Mouse (Mus musculus): ENCODE data around the gene Dennd1a. TPM values are rescaled to one million over a fixed set of nuclear protein-coding genes. Genes with fewer than 3 reads are reported as not detected.

Gene Dennd1a
- polyA plus RNA-seq, 1 experiment from 2014 or later, result 10.3 TPM

- Histone ChIP-seq H3K4me2 (replicated peaks; ENCODE audit: low read depth) (no peak overlapping the region), H3K36me3 (ENCODE audit: control insufficient read depth, insufficient read depth) (no peaks in the 10 kb centered on the region), H3K9ac (ENCODE audit: low read depth, low read length) (no peak overlapping the region), H3K4me1 (replicated peaks; ENCODE audit: control insufficient read depth, insufficient read depth, low read length) (no peaks in the 10 kb centered on the region), H3K27ac (ENCODE audit: low read depth, low read length) (no peak overlapping the region), H3K27me3 (replicated peaks; ENCODE audit: control insufficient read depth, insufficient read depth, low read length) (no peaks in the 10 kb centered on the region), H3K4me3 (ENCODE audit: low read depth, low read length) (no peak overlapping the region), H3K9me3 (ENCODE audit: control insufficient read depth) (no peaks in the 10 kb centered on the region)
- WGBS, result 59% methylated on average over 5 of the region's 5 CpGs
- TF ChIP-seq CTCF (IDR thresholded peaks at IDR 0.05; ENCODE audit: low read depth), result no peak
- ATAC-seq, result no peak
These were observed 150.1 kb downstream of the Dennd1a start for GRCm38 (mm10) chr2:38137086-38137485.

GRCm38 (mm10) chr2:38135427-38135826 is 151.8 kb downstream of the Dennd1a start:
- Histone ChIP-seq H3K4me1 (replicated peaks; ENCODE audit: control insufficient read depth, insufficient read depth, low read length) (no peaks in the 10 kb centered on the region), H3K4me2 (replicated peaks; ENCODE audit: low read depth) (no peak overlapping the region), H3K36me3 (ENCODE audit: control insufficient read depth, insufficient read depth) (no peaks in the 10 kb centered on the region), H3K27ac (ENCODE audit: low read depth, low read length) (no peak overlapping the region), H3K27me3 (replicated peaks; ENCODE audit: control insufficient read depth, insufficient read depth, low read length) (no peaks in the 10 kb centered on the region), H3K4me3 (ENCODE audit: low read depth, low read length) (no peak overlapping the region), H3K9me3 (ENCODE audit: control insufficient read depth) (no peaks in the 10 kb centered on the region), H3K9ac (ENCODE audit: low read depth, low read length) (no peak overlapping the region)
- WGBS, result 71% methylated on average over 3 of the region's 3 CpGs
- no peak for ATAC-seq
- no peak for TF ChIP-seq CTCF (IDR thresholded peaks at IDR 0.05; ENCODE audit: low read depth)

DNA sequence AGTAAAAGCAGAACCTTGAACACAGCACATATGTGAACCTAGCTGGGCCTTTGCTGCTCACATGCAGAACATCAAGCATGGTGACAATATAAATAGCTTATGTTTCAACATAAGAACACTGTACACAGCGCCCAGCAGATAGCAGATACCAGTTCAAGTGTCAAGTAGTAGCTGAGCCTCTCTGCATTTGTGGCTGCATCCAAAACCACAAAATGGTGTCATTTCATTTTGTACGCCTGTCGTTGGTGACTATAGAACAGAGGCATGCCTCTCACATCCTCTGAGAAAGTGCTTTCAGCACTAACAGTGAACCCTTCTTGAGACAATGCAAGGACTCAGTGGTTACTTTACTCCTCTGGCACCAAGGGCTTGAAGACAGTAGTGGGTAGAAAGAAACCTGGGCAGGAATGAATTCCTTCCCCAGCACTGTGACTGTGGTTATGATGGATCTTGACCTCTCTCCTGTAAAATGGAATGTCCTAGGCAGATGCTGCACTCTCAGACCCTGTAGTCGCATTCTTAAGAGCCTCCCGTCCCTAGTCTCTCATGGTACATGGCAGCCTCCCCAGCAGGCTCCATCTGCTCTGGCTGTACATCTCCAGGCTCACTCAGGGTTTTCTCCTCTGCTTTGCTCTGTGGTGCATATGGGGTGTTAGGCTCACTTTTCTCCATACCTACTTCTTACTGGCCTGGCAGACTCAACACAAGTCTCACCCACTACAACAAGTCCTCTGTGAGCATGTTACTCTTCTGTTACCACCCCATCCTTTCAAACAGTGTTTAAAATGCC is 154.0 kb downstream of the Dennd1a start:
- no peaks in the 10 kb centered on the region for H3K4me1 ChIP-seq (replicated peaks; ENCODE audit: control insufficient read depth, insufficient read depth, low read length)
- no peak overlapping the region for H3K27ac ChIP-seq (ENCODE audit: low read depth, low read length)
- H3K4me2 ChIP-seq (replicated peaks; ENCODE audit: low read depth), result no peak overlapping the region
- no peak overlapping the region for H3K4me3 ChIP-seq (ENCODE audit: low read depth, low read length)
- TF ChIP-seq CTCF (IDR thresholded peaks at IDR 0.05; ENCODE audit: low read depth), result no peak
- ATAC-seq, result no peak
- H3K9ac ChIP-seq (ENCODE audit: low read depth, low read length), result no peak overlapping the region
- WGBS, result 84% methylated on average over 5 of the region's 5 CpGs
- no peaks in the 10 kb centered on the region for H3K27me3 ChIP-seq (replicated peaks; ENCODE audit: control insufficient read depth, insufficient read depth, low read length)
- H3K36me3 ChIP-seq (ENCODE audit: control insufficient read depth, insufficient read depth), result no peaks in the 10 kb centered on the region
- H3K9me3 ChIP-seq (ENCODE audit: control insufficient read depth), result no peaks in the 10 kb centered on the region

DNA sequence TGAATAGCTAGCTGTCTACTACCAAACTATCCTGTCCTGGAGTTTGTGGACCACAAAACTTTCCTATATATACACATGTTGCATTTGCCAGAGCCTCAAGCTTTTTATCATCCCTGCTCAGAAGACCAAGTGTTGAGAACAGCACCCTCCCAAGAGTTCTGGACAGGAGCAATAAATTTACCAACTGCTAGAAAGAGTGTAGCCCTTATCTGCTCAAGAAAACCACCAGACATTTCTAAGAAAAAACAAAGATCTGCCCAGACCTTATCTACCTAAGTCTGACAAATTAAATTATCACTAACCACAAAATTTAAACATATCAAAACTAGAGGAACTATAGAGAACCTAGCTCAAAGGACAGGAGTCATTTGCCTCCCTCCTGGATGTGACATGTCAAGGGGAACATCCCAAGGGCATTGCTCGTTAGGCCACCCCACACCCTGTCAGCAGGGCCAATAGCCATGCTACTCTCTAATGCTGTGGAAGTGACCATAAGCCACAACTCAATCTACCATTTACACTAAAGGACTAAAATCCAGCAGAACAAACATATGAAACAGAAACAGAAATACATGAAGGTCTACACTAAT is 154.9 kb downstream of the Dennd1a start:
- WGBS, result 83% methylated on average over 1 of the region's 1 CpGs
- Histone ChIP-seq H3K4me1 (replicated peaks; ENCODE audit: control insufficient read depth, insufficient read depth, low read length) (no peaks in the 10 kb centered on the region), H3K9ac (ENCODE audit: low read depth, low read length) (no peak overlapping the region), H3K36me3 (ENCODE audit: control insufficient read depth, insufficient read depth) (no peaks in the 10 kb centered on the region), H3K9me3 (ENCODE audit: control insufficient read depth) (no peaks in the 10 kb centered on the region), H3K27ac (ENCODE audit: low read depth, low read length) (no peak overlapping the region), H3K4me3 (ENCODE audit: low read depth, low read length) (no peak overlapping the region), H3K27me3 (replicated peaks; ENCODE audit: control insufficient read depth, insufficient read depth, low read length) (no peaks in the 10 kb centered on the region), H3K4me2 (replicated peaks; ENCODE audit: low read depth) (no peak overlapping the region)
- TF ChIP-seq CTCF (IDR thresholded peaks at IDR 0.05; ENCODE audit: low read depth), result no peak
- no peak for ATAC-seq

DNA sequence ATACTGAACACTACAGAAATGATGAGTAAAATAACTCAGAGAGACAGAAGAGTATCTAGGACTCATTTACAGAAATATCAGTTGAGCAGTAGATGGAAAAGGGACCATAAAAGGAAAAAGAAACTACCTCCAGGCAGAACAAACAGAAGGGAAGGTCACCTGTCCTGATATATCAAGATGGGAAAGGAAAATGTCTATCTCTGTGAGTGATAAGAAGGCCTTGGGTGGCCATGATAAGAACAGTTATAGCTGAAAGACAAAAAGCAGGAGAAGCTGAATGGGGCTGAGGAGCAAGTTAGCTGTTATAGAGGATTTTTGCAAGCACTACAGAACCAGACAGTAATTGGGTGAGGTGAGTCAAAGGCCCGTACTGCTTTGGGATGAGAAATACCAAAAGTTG is 155.7 kb downstream of the Dennd1a start:
- Histone ChIP-seq H3K27ac (ENCODE audit: low read depth, low read length) (no peak overlapping the region), H3K27me3 (replicated peaks; ENCODE audit: control insufficient read depth, insufficient read depth, low read length) (no peaks in the 10 kb centered on the region), H3K36me3 (ENCODE audit: control insufficient read depth, insufficient read depth) (no peaks in the 10 kb centered on the region), H3K9ac (ENCODE audit: low read depth, low read length) (no peak overlapping the region), H3K4me3 (ENCODE audit: low read depth, low read length) (no peak overlapping the region), H3K4me1 (replicated peaks; ENCODE audit: control insufficient read depth, insufficient read depth, low read length) (no peaks in the 10 kb centered on the region), H3K9me3 (ENCODE audit: control insufficient read depth) (no peaks in the 10 kb centered on the region), H3K4me2 (replicated peaks; ENCODE audit: low read depth) (no peak overlapping the region)
- TF ChIP-seq CTCF (IDR thresholded peaks at IDR 0.05; ENCODE audit: low read depth), result no peak
- no peak for ATAC-seq
- 87% methylated on average over 1 of the region's 1 CpGs for WGBS

- 78% methylated on average over 6 of the region's 6 CpGs for WGBS
- TF ChIP-seq CTCF (IDR thresholded peaks at IDR 0.05; ENCODE audit: low read depth), result no peak
- H3K9me3 ChIP-seq (ENCODE audit: control insufficient read depth), result no peaks in the 10 kb centered on the region
- no peak overlapping the region for H3K4me2 ChIP-seq (replicated peaks; ENCODE audit: low read depth)
- no peak for ATAC-seq
- no peak overlapping the region for H3K27ac ChIP-seq (ENCODE audit: low read depth, low read length)
- peaks cover 5% of the 10 kb centered on the region for H3K36me3 ChIP-seq (ENCODE audit: control insufficient read depth, insufficient read depth)
- no peak overlapping the region for H3K9ac ChIP-seq (ENCODE audit: low read depth, low read length)
- no peaks in the 10 kb centered on the region for H3K27me3 ChIP-seq (replicated peaks; ENCODE audit: control insufficient read depth, insufficient read depth, low read length)
- no peaks in the 10 kb centered on the region for H3K4me1 ChIP-seq (replicated peaks; ENCODE audit: control insufficient read depth, insufficient read depth, low read length)
- no peak overlapping the region for H3K4me3 ChIP-seq (ENCODE audit: low read depth, low read length)
These were observed 157.0 kb downstream of the Dennd1a start for GRCm38 (mm10) chr2:38129961-38130802.
